Mouse (Mus musculus): ENCODE measurements at regions not wholly inside any gene's neighbourhood (a gene's known extent, or its start where the extent isn't known, plus 50 kb on each side); places are given as distances from the start of the nearest gene placed in this dataset.

DNA sequence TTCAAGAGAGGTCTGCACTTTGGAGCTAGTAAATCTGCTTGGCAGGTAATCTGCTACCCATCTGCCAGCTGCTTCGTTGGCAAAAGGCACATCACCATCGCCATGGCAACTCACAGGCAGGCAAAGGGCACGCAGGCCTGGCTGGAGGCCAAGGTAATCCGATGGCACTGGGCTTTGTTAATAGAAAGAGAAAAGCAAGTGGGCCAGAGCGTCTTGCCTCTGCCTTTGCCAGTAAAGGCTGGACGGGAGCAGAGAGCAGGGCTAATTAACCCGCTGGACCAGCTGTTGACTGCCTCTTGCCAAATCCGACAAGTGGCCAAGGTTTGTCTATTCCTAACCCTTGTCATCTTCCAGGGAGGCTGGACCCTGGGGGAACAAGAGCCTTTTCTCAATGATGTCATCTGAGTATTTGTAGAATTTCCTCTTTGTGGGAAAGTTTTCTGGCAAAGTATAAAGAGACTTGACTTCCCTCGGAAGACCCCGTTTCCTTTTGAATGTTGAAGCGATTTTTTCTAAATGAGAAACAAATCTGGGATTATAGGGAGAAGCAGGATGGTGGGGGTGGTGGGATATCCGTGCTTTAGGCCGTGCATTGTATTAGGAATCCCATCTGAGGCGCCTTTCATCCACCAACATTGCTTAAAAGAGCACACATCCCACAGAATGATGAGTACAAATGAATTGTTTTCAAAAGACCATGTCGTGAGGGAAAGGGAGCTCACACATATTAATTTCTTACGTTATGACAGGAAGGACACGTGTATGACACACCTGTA is 941.7 kb downstream of the Gsdmc2 start:
- Histone ChIP-seq H3K9me3 (replicated peaks; ENCODE audit: low read length) (no peaks in the 10 kb centered on the region), H3K4me2 (ENCODE audit: low read length) (peak overlapping the region; percentile 23; the same call in 1 of the 2 replicates), H3K27ac (no peak overlapping the region), H3K27me3 (ENCODE audit: insufficient read depth, low read length) (no peaks in the 10 kb centered on the region), H3K4me3 (replicated peaks; ENCODE audit: low read depth, low read length) (no peak overlapping the region), H3K9ac (ENCODE audit: low read depth, low read length) (no peak overlapping the region), H3K4me1 (replicated peaks; ENCODE audit: insufficient read depth, low read length) (no peaks in the 10 kb centered on the region), H3K36me3 (ENCODE audit: insufficient read depth, low read length) (no peaks in the 10 kb centered on the region)
- 36% methylated on average over 17 of the region's 17 CpGs for WGBS
- TF ChIP-seq CTCF (IDR thresholded peaks at IDR 0.05; ENCODE audit: low read depth) = no peak
- ATAC-seq (replicated peaks; ENCODE audit: low FRiP score, low read depth) = peak; percentile 86
- DNase-seq (ENCODE audit: low spot score) = peak; percentile 81

DNA sequence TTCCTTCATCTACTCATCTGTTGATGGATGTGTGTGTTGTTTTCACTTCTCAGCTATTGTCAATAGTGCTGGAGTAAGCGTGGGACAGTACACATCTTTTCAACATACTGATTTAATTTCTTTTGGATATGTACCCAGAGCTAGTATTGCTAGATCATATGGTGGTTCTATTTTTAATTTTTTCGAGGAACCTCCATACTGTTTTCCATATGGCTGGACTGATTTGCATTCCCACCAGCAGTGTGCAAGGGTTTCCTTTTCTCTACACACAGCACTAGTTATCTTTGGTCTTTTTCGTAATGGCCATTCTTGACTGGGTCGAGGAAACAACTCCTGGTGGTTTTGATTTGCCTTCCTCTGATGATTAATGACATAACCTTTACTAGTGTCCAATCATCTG is 943.0 kb downstream of the Gsdmc2 start:
- no peaks in the 10 kb centered on the region for H3K4me1 ChIP-seq (replicated peaks; ENCODE audit: insufficient read depth, low read length)
- WGBS = 87% methylated on average over 4 of the region's 4 CpGs
- no peak overlapping the region for H3K4me3 ChIP-seq (replicated peaks; ENCODE audit: low read depth, low read length)

DNA sequence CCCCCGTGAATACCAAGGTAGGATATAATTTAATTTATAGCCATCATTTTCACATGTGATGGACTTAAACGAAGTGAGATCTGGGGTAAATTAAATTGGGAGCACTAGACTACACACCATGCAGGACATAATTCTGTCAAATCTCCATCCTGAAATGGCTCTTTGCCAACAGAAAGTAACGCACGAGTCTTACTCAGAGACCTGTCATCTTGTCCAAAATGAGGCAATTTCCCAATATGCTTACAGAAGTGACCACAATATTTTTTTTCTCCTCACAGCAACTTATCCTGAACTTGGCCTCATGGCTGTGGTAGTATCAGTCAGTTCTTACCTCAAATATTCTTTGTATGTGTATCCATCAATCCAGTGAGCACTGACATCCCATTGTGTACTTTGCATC is 955.2 kb downstream of the Gsdmc2 start:
- Histone ChIP-seq H3K4me1 (replicated peaks; ENCODE audit: insufficient read depth, low read length) (no peaks in the 10 kb centered on the region), H3K4me3 (replicated peaks; ENCODE audit: low read depth, low read length) (no peak overlapping the region), H3K9ac (ENCODE audit: low read depth, low read length) (no peak overlapping the region), H3K36me3 (ENCODE audit: insufficient read depth, low read length) (no peaks in the 10 kb centered on the region), H3K27ac (no peak overlapping the region), H3K9me3 (replicated peaks; ENCODE audit: low read length) (no peaks in the 10 kb centered on the region), H3K4me2 (ENCODE audit: low read length) (no peak overlapping the region), H3K27me3 (ENCODE audit: insufficient read depth, low read length) (no peaks in the 10 kb centered on the region)
- TF ChIP-seq CTCF (IDR thresholded peaks at IDR 0.05; ENCODE audit: low read depth) = no peak
- WGBS = 60% methylated on average over 4 of the region's 4 CpGs
- DNase-seq (ENCODE audit: low spot score) = no peak
- no peak for ATAC-seq (replicated peaks; ENCODE audit: low FRiP score, low read depth)

More for the DNA sequence above, 943.0 kb downstream of the Gsdmc2 start:
- no peaks in the 10 kb centered on the region for H3K9me3 ChIP-seq (replicated peaks; ENCODE audit: low read length)
- H3K9ac ChIP-seq (ENCODE audit: low read depth, low read length) = no peak overlapping the region
- no peaks in the 10 kb centered on the region for H3K27me3 ChIP-seq (ENCODE audit: insufficient read depth, low read length)
- no peak for DNase-seq (ENCODE audit: low spot score)
- no peak overlapping the region for H3K27ac ChIP-seq
- TF ChIP-seq CTCF (IDR thresholded peaks at IDR 0.05; ENCODE audit: low read depth) = no peak
- no peak overlapping the region for H3K4me2 ChIP-seq (ENCODE audit: low read length)
- ATAC-seq (replicated peaks; ENCODE audit: low FRiP score, low read depth) = no peak
- no peaks in the 10 kb centered on the region for H3K36me3 ChIP-seq (ENCODE audit: insufficient read depth, low read length)

DNA sequence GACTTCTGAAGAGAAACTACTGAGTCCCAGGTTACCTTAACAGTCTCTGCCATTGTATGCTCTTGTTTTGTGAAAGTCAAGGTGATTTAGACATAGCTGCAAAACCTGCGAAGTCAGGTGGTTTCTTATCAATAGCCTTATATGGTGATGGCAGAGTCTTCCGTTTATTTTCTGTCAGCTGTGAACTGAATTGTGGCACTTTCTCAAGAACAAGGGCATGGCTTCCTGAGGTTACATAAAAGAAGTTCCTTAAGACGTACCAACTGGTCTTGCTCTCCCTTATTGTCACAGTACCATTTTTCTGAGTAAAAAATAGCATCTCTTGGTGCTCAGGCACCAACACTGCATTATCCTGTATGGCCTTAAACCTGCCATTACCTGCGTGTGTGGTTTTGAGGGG is 959.6 kb downstream of the Gsdmc2 start:
- no peaks in the 10 kb centered on the region for H3K4me1 ChIP-seq (replicated peaks; ENCODE audit: insufficient read depth, low read length)
- no peaks in the 10 kb centered on the region for H3K9me3 ChIP-seq (replicated peaks; ENCODE audit: low read length)
- H3K27me3 ChIP-seq (ENCODE audit: insufficient read depth, low read length) = no peaks in the 10 kb centered on the region
- H3K9ac ChIP-seq (ENCODE audit: low read depth, low read length) = no peak overlapping the region
- DNase-seq (ENCODE audit: low spot score) = no peak
- H3K27ac ChIP-seq = no peak overlapping the region
- H3K4me2 ChIP-seq (ENCODE audit: low read length) = no peak overlapping the region
- no peak for ATAC-seq (replicated peaks; ENCODE audit: low FRiP score, low read depth)
- H3K36me3 ChIP-seq (ENCODE audit: insufficient read depth, low read length) = no peaks in the 10 kb centered on the region
- no peak overlapping the region for H3K4me3 ChIP-seq (replicated peaks; ENCODE audit: low read depth, low read length)
- 83% methylated on average over 4 of the region's 4 CpGs for WGBS
- no peak for TF ChIP-seq CTCF (IDR thresholded peaks at IDR 0.05; ENCODE audit: low read depth)

GRCm38 (mm10) chr15:62871082-62871766 is 973.8 kb downstream of the Gsdmc2 start:
- Histone ChIP-seq H3K4me2 (ENCODE audit: low read length) (no peak overlapping the region), H3K9me3 (replicated peaks; ENCODE audit: low read length) (no peaks in the 10 kb centered on the region), H3K4me3 (replicated peaks; ENCODE audit: low read depth, low read length) (no peak overlapping the region), H3K27ac (no peak overlapping the region), H3K27me3 (ENCODE audit: insufficient read depth, low read length) (no peaks in the 10 kb centered on the region), H3K36me3 (ENCODE audit: insufficient read depth, low read length) (no peaks in the 10 kb centered on the region), H3K9ac (ENCODE audit: low read depth, low read length) (no peak overlapping the region), H3K4me1 (replicated peaks; ENCODE audit: insufficient read depth, low read length) (no peaks in the 10 kb centered on the region)
- ATAC-seq (replicated peaks; ENCODE audit: low FRiP score, low read depth) (no peak), DNase-seq (ENCODE audit: low spot score) (no peak)
- WGBS = 82% methylated on average over 1 of the region's 1 CpGs
- no peak for TF ChIP-seq CTCF (IDR thresholded peaks at IDR 0.05; ENCODE audit: low read depth)

GRCm38 (mm10) chr15:62862574-62862973 is 982.4 kb downstream of the Gsdmc2 start:
- DNase-seq (ENCODE audit: low spot score) (no peak), ATAC-seq (replicated peaks; ENCODE audit: low FRiP score, low read depth) (no peak)
- Histone ChIP-seq H3K4me2 (ENCODE audit: low read length) (no peak overlapping the region), H3K36me3 (ENCODE audit: insufficient read depth, low read length) (no peaks in the 10 kb centered on the region), H3K9ac (ENCODE audit: low read depth, low read length) (no peak overlapping the region), H3K4me3 (replicated peaks; ENCODE audit: low read depth, low read length) (no peak overlapping the region), H3K27ac (no peak overlapping the region), H3K9me3 (replicated peaks; ENCODE audit: low read length) (no peaks in the 10 kb centered on the region), H3K4me1 (replicated peaks; ENCODE audit: insufficient read depth, low read length) (no peaks in the 10 kb centered on the region), H3K27me3 (ENCODE audit: insufficient read depth, low read length) (no peaks in the 10 kb centered on the region)
- no peak for TF ChIP-seq CTCF (IDR thresholded peaks at IDR 0.05; ENCODE audit: low read depth)
- WGBS = 82% methylated on average over 1 of the region's 1 CpGs
